Mouse (Mus musculus) small intestine, adult 2 months (tissue): ENCODE measurements around the gene Hecw2. TPM values are rescaled to one million over a fixed set of nuclear protein-coding genes. Genes with fewer than 3 reads are reported as not detected.

Source experiments
- H3K27ac ChIP-seq: fragments of 200-500 bp; 2 replicates; pipeline ENCODE4 v1.5.1; 2012; ENCODE audit warnings: low read depth, low read length, control low read depth, inconsistent platforms; ENCODE audit not compliant: insufficient read depth
- H3K27me3 ChIP-seq: fragments of 200-500 bp; 2 replicates; pipeline ENCODE4 v1.6.1; 2012; ENCODE audit warnings: mild to moderate bottlenecking, moderate library complexity, low read length, inconsistent platforms; ENCODE audit not compliant: control insufficient read depth, insufficient read depth
- H3K36me3 ChIP-seq: fragments of 200-500 bp; 2 replicates; pipeline ENCODE4 v1.6.1; 2012; ENCODE audit warnings: mild to moderate bottlenecking, low read length, control low read depth, inconsistent platforms; ENCODE audit not compliant: control insufficient read depth, insufficient read depth
- H3K4me1 ChIP-seq: fragments of 200-500 bp; 2 replicates; pipeline ENCODE4 v1.6.1; 2012; ENCODE audit warnings: low read length, inconsistent platforms, mixed read lengths; ENCODE audit not compliant: control insufficient read depth, insufficient read depth, insufficient read length
- H3K4me3 ChIP-seq: fragments of 200-500 bp; 2 replicates; pipeline ENCODE4 v1.5.1; 2012; ENCODE audit warnings: low read depth, mild to moderate bottlenecking, control low read depth, inconsistent platforms, low read length, moderate library complexity
- CTCF ChIP-seq: fragments of 200-500 bp; IDR thresholded peaks from 2 replicates; pipeline ENCODE4 v1.5.1; 2012; ENCODE audit warnings: low read depth, mild to moderate bottlenecking, control low read depth, inconsistent platforms, low read length, moderate library complexity, mixed read lengths; ENCODE audit not compliant: insufficient replicate concordance, insufficient read length; ENCODE audit errors: extremely low read depth
- POLR2A ChIP-seq: fragments of 200-500 bp; IDR thresholded peaks from 2 replicates; pipeline ENCODE4 v1.6.1; 2012; ENCODE audit warnings: low read depth, mild to moderate bottlenecking, control low read depth, inconsistent platforms, low read length, moderate library complexity
- WGBS: fragments of 180-500 bp; shearing (Covaris S2); methylation state at CpG from one replicate; pipeline ENCODE4 v1.1.7; 2018; 5-methylcytosine and 5-hydroxymethylcytosine counted together
- polyA plus RNA-seq: library from polyadenylated mRNA; depleted of rRNA; stranded (reverse); fragments of >200 nt; gene quantifications from 2 replicates; pipeline ENCODE4 v1.2.3, GENCODE M21; 2012

The Hecw2 gene
- polyA plus RNA-seq, 1 experiment = 0.25 TPM

GRCm38 (mm10) chr1:54110920-54111605 is 83.9 kb downstream of the Hecw2 start:
- Histone ChIP-seq H3K4me1 (no peaks in the 10 kb centered on the region), H3K27me3 (no peaks in the 10 kb centered on the region), H3K4me3 (no peak overlapping the region), H3K36me3 (no peaks in the 10 kb centered on the region), H3K27ac (no peak overlapping the region)
- 79% methylated on average over 8 of the region's 8 CpGs for WGBS
- TF ChIP-seq POLR2A (no peak), CTCF (no peak)

DNA sequence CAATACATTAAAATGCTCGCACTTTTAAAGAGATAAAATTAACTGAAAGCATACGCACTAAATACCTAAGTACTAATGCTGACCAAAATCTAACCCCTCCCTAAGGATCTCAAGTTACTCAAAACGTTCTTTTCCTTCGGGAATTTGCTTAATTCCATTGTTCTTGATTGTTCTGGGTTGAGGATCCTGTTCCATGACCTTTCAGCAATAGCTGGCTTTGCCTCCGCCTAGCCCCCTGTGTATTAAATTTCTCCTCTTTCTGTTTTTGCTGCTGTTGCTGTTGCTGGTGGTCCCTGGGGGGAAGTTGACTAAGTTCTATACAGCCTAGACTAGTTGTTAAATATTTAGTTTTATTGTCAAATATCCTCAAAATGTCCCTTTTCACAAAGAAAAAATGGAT is 85.7 kb downstream of the Hecw2 start:
- WGBS = 68% methylated on average over 5 of the region's 5 CpGs
- TF ChIP-seq POLR2A = no peak
- TF ChIP-seq CTCF = no peak
- no peak overlapping the region for H3K27ac ChIP-seq
- no peaks in the 10 kb centered on the region for H3K4me1 ChIP-seq
- H3K4me3 ChIP-seq = no peak overlapping the region
- H3K36me3 ChIP-seq = no peaks in the 10 kb centered on the region
- H3K27me3 ChIP-seq = no peaks in the 10 kb centered on the region

DNA sequence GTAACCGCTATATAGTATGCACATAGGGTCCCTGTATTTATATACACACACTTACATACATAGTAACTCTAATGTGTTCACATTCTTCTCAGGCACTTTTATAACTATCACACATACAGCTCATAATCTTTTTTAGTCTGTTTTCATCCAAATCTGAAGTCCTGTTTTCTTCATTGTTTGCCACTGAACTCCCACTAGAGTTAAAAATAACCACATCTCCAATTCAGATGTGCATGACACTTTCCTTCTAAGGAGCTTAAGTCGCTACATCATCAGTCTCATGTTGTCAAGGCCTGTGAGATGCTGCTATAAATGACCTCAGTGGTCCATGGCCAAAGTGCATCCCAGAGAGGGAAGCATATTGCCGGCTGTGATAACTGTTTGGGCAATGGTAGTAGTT is 88.2 kb downstream of the Hecw2 start:
- WGBS = 84% methylated on average over 3 of the region's 3 CpGs

GRCm38 (mm10) chr1:54079708-54080107 is 115.3 kb downstream of the Hecw2 start:
- Histone ChIP-seq H3K27me3 (no peaks in the 10 kb centered on the region), H3K4me1 (no peaks in the 10 kb centered on the region), H3K36me3 (no peaks in the 10 kb centered on the region), H3K4me3 (no peak overlapping the region), H3K27ac (no peak overlapping the region)
- WGBS = 80% methylated on average over 3 of the region's 3 CpGs
- TF ChIP-seq POLR2A = no peak
- no peak for TF ChIP-seq CTCF

More for the DNA sequence above, 88.2 kb downstream of the Hecw2 start:
- TF ChIP-seq CTCF (no peak), POLR2A (no peak)
- no peaks in the 10 kb centered on the region for H3K4me1 ChIP-seq
- no peaks in the 10 kb centered on the region for H3K27me3 ChIP-seq
- no peaks in the 10 kb centered on the region for H3K36me3 ChIP-seq
- H3K4me3 ChIP-seq = no peak overlapping the region
- H3K27ac ChIP-seq = no peak overlapping the region

DNA sequence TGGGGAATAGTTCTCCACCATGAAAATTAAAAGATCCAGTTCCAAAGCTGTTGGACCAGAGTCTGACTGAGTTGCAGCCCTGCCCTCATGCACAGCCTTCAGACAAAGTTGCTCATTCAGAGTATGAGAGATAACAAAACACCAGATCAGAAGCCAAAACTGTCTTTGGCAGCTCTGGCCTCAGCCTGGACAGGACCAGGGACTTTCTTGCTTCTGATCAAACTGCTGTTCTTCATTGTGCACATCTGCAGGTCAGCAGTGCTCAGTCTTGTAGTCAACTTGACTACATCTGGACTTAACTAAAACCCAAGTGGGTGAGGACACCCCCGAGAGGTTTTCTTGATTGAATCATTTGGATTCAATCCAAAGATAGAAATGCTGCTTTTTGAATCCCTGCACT is 120.5 kb downstream of the Hecw2 start:
- no peaks in the 10 kb centered on the region for H3K4me1 ChIP-seq
- WGBS = 53% methylated on average over 1 of the region's 1 CpGs
- H3K27ac ChIP-seq = no peak overlapping the region
- H3K36me3 ChIP-seq = no peaks in the 10 kb centered on the region
- no peak for TF ChIP-seq POLR2A
- TF ChIP-seq CTCF = no peak
- H3K27me3 ChIP-seq = no peaks in the 10 kb centered on the region
- no peak overlapping the region for H3K4me3 ChIP-seq

GRCm38 (mm10) chr1:54070121-54070520 is 124.8 kb downstream of the Hecw2 start:
- H3K4me1 ChIP-seq = no peaks in the 10 kb centered on the region
- H3K36me3 ChIP-seq = no peaks in the 10 kb centered on the region
- no peak overlapping the region for H3K27ac ChIP-seq
- no peaks in the 10 kb centered on the region; the same call in 1 of the 2 replicates for H3K27me3 ChIP-seq
- 86% methylated on average over 2 of the region's 2 CpGs for WGBS
- H3K4me3 ChIP-seq = no peak overlapping the region
- TF ChIP-seq CTCF = no peak
- no peak for TF ChIP-seq POLR2A

DNA sequence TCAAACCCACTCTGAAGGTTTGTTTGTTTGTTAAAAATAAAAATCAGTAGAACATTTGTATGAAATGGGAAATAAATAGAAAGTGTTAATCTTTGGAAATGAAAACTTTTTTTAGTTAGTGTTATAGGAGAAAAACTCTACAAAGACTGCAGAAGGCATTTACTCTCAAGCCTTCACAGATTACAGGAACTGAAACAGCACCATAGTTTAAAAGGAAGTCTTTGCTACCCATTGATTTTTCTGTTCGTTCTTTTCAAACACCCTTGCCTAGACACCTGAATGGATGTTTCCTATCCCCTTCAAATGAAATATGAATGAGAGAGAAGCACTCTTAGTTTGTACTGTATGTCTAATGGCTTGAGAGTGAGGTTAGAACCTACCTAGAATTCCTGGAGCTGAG is 126.7 kb downstream of the Hecw2 start:
- Histone ChIP-seq H3K27me3 (no peaks in the 10 kb centered on the region; the same call in 1 of the 2 replicates), H3K36me3 (no peaks in the 10 kb centered on the region), H3K4me1 (no peaks in the 10 kb centered on the region), H3K4me3 (no peak overlapping the region), H3K27ac (no peak overlapping the region)
- TF ChIP-seq POLR2A = no peak
- no peak for TF ChIP-seq CTCF
- WGBS = 55% methylated on average over 1 of the region's 1 CpGs
